Mouse (Mus musculus): ENCODE results near the gene Fbxl16. TPM values are rescaled to one million over a fixed set of nuclear protein-coding genes. Genes with fewer than 3 reads are reported as not detected.

Gene Fbxl16
- total RNA-seq, 2 experiments from 2014 or later, result 460 to 479 TPM

GRCm38 (mm10) chr17:25836397-25837075 lies 27.7 kb downstream of the Fbxl16 start:
- DNase-seq (ENCODE audit: low spot score in 2 of 2), result no peak
- intact Hi-C loops (cut with DNase I), result no loop called here

- intact Hi-C loops (cut with DNase I), result no loop called here
- DNase-seq (ENCODE audit: low spot score in 2 of 2), result peak; percentile 90 to 93
Observed at GRCm38 (mm10) chr17:25837076-25837410, 28.2 kb downstream of the Fbxl16 start, which contains the start of gene Rhbdl1. TSS of gene Rhbdl1 (minus strand) at chr17:25837295.

DNA sequence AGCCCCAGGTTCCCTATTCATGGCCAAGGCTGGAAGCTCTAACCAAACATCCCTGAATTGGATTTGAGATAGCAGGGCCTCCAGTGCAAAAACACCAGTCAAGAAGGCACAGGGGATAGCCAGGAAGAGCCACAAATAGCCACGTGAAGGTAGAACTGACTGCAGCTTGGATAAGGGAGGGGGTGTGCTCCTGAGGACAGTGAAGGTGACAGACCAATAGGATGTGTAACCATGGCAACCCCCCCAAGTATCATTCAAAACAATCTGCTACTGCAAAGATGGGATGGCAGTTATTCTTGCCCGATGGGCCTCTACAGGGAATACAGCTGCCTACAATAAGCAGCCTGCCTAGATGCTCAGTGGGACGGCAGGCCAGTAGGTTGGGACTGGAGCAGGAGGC lies 28.6 kb downstream of the Fbxl16 start:
- DNase-seq (ENCODE audit: low spot score in 2 of 2), result peak in 1 of 2 experiments; percentile 67
- intact Hi-C loops (cut with DNase I), result no loop called here

DNA sequence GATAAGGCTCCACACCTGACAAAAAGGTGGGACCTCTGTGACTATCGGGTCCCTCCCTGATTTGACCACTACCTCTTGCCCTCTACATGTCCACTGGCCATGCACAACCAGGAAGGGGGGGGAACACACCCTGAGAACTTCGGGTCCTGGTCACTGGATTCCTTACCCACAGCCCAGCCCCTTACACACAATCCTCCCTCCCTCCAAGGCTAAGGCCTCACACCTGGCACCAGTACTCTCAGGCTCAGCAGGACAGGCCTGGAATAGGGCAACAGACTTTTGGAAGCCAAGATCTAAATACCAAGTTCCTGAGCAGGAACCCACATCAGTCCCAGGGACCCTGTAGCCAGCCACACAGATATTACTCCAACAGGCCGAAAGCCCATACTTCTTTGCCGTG lies 30.0 kb downstream of the Fbxl16 start:
- intact Hi-C loops (cut with DNase I), result no loop called here

DNA sequence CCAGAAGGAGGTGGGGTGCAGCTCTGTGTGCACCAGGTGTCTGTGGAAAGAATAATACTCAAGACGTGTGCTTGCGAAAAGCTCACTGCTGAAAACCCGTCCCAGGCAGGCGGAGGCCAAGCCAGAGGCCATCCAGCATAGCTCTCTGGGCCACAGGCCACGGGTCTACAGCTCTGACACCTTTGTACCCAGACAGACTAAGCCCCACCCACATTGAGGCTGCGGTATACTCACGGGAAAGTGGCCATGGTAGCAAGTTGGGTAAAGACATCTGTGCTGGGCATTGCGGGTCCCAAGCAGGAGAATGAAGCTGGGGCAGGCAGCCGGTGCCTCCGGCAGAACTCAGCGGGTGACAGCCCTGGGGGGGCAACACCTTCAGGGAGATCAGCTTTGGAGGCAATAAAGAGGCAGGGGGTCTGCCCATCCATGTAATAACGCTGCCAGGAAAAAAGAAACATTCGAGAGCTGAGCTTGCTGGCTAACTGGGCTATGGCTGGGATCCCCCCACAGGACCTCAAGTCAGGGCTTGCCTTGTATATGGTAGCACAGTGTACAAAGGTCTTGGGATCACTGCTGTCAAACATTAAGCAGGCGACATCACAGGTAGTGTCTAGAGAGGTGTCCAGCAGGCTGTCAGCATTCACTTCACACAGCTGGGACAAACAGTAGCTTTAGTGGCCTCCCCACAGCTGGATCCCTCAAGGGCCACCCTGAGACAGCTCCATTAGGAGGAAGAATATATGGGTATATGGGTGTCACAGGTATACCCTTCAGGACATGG lies 30.8 kb downstream of the Fbxl16 start:
- intact Hi-C loops (cut with DNase I), result no loop called here
- no peak for DNase-seq (ENCODE audit: low spot score in 2 of 2)

More for the DNA sequence above, 30.0 kb downstream of the Fbxl16 start:
- no peak for DNase-seq (ENCODE audit: low spot score in 2 of 2)

DNA sequence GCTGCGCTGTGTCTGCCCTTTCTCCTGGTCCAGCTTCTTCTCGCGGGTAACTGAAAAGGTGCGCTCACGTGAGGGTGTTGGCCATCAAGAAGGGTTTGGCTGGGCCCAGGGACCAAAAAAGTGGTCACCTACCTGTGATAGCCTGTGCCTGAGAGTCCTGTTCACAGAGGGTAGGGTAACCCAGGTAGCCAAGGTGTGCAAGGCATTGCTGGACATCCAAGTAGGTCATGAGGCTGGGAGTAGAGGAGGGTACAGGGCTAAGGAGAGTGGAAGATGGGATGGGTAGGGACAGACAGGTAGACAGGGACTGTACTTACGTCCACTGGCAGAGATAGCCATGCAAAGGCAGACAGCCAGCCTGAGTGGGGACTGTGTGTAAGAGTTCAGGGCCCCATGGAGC lies 31.6 kb downstream of the Fbxl16 start:
- intact Hi-C loops (cut with DNase I), result no loop called here
- DNase-seq (ENCODE audit: low spot score in 2 of 2), result no peak

DNA sequence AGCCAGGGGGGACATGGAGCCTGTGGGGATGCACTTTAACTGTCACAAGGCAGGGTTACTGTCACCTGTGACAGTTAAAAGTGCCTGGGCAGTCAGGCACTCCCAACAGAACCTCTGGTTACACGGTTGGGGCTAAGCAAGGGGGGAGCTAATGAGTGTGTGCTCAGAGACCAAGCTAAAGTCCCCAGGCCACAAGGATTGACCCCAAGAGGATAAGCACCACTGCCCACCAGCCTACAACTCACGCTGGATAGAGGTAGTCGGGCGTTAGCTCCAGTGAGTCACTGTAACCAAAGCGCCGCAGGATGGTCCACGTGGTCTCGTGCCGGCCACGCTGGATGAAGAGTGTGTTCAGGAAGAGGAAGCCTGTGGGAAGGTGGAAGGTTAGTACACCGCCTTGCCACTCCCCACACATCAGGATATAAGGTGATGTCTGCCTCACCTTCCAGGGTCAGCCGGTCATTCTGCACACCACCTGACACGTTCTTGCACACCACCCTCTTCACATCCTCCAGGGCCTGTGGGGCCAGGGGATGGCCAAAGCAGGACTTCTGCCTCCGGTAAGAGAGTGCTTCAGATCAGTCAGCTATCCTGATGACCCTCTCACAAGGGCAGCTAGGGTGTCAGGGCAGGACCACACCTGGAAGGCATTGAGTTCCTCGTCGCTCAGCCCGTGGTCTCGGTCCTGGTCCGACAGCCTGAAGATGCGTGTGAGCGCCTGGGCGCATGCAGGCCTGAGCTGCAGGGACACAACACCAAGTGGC lies 32.4 kb downstream of the Fbxl16 start, which contains the start of gene Gm20683:
Gm20683 (minus strand) TSS at position 647 of the 764 bp plus-strand sequence.
- no peak for DNase-seq (ENCODE audit: low spot score in 2 of 2)
- intact Hi-C loops (cut with DNase I), result no loop called here

- DNase-seq (ENCODE audit: low spot score in 2 of 2), result no peak
- intact Hi-C loops (cut with DNase I), result no loop called here
Observed at GRCm38 (mm10) chr17:25842509-25842908, 33.6 kb downstream of the Fbxl16 start.

DNA sequence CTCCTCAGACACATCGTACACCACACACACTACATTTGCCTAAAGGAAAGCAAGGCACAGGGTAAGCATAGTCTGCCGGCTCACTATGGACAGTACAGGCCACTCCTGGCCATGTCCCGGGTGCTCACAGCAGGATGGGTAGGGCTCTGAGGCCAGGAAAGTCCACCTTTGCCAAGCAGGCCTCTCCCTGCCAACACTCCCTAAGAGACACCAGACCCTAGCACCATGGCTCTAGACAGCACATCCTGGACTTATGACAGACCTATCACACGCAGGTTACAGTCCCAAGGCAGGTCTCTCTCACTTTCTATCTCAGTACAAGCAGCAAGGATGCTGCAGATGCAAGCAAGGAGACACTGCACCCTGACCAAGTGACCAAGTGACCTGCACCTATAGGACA lies 34.2 kb downstream of the Fbxl16 start:
- intact Hi-C loops (cut with DNase I), result no loop called here

DNA sequence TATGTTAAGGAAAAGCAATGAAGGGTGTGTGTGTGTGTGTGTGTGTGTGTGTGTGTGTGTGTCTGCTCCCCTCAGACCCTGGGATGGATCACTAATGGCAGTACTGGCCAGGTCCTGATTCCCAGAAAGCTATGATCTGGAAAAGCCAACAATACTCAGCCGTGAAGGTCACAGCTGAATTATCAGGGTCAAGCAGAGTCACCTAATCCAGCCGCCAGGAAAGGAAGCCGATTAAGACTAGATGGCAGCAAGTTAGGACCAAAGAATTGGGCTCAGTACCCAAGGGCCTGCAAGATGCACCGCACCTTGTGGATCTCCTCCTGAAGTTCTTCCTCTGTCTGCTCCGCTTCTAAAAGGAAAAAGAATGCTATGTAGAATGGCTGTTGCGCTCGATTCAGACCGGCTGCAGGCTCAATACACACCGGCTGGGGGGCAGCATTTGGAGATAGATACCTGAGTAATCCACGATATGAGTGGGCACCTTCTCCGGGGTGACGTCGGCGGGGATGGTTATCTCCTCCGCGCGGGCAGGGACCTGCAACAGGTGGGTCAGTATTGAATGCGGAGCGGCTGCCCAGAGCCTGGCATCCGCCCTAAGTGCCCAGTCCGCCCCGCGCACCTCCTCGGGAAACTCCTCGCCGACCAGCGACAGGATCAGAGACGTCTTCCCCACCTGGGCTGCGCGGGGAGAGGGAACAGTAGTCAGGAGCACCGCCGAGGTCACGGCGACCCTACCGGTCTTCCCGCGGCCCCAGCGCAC lies 34.9 kb downstream of the Fbxl16 start:
- intact Hi-C loops (cut with DNase I), result no loop called here
- DNase-seq (ENCODE audit: low spot score in 2 of 2), result no peak

More for the DNA sequence above, 34.2 kb downstream of the Fbxl16 start:
- no peak for DNase-seq (ENCODE audit: low spot score in 2 of 2)

DNA sequence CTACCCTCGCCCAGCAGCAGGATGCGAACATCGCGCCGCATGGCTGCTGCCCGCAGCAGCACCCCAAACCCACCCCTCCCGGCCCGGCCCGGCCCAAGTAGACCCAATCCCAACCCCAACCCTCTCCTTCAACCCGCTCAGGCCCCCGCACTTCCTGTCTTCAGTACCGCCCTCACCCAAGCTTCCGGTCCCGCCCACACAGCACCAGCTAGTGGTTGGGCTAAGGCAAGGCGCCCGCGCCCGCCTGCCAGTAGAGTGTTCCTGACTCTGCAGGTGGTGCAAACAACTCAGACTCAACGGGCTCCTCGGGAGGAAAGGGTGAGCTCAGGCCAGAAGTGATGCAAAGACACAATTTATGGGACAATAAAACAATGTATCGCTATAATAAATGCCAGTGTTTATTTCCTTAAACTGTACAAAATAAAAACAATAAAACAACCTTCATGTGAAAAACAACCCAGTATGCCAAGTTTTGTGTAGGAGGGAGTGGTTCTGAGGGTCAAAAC lies 35.6 kb downstream of the Fbxl16 start, which contains the start of gene Rhot2:
Rhot2 (minus strand) TSS at position 456 of the 506 bp plus-strand sequence.
- intact Hi-C loops (cut with DNase I), result no loop called here
- DNase-seq (ENCODE audit: low spot score in 2 of 2), result peak; percentile 94 to 95

DNA sequence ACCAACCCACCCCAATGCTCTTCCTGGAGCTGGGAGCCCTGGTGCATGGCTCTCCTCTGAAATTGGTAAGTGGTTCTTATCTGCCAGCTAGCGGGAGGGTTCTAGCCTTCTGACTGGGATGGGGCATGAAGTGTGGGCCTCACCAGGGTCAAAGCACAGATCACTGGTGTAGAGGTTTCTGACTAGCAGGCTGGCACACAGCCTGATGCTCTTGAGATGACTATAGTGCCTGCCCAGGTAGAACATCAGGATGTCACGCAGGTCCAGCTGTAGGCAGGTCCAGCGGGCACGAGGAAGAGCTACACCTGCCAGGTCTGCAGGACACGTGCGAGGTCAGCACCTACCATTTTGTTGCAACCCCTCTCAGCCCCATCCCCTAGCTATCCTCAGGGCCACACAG lies 51.3 kb downstream of the Fbxl16 start:
- intact Hi-C loops (cut with DNase I), result no loop called here
- no peak for DNase-seq (ENCODE audit: low spot score in 2 of 2)

- intact Hi-C loops (cut with DNase I), result no loop called here
- peak; percentile 94 for DNase-seq (ENCODE audit: low spot score in 2 of 2)
Observed at GRCm38 (mm10) chr17:25860832-25861703, 52.2 kb downstream of the Fbxl16 start, which contains the start of gene Wdr90. TSS of gene Wdr90 (minus strand) at chr17:25861501.

DNA sequence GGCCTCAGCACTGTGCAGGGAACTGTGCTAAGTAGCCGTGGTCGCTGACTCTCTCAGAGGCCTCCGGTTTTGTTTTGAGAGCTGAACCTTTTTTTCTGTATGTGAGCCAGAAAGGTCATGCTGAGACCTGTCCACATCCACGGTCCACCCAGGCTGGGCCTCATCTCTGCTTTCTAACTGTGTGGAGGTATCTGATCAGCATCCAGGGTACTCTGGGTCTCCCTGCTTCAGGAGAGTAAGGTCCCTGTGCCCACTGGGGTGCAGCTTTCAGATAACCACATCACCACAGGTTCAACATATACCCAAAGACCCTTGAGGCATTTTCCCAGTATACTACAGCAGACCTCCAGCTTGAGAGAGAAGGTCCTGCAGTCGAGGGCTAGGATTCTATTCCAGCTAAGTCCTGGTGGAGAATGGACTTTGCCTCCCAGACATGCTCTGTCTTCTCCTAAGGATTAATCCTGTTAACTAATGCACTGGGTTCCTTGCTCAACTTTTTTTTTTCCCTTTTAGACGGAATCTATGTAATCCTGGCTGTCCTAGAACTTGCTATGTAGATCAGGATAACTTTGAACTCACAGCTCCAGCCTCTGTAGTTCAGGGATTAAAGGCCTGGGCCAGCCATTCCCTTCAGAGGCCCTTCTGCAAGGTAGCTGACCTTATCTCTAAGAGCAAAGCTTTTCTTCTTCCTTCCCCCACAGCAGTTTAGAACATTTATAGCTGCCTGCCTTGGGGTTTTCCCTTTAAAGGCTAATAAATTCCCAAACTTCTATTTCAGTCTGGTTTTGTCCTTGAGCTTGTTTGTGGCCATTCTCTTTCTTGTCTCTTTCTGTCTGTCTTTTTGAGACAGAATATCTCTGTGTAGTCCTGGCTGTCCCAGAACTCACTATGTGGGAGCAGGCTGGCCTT lies 53.1 kb downstream of the Fbxl16 start:
- DNase-seq (ENCODE audit: low spot score in 2 of 2), result no peak
- intact Hi-C loops (cut with DNase I), result no loop called here

DNA sequence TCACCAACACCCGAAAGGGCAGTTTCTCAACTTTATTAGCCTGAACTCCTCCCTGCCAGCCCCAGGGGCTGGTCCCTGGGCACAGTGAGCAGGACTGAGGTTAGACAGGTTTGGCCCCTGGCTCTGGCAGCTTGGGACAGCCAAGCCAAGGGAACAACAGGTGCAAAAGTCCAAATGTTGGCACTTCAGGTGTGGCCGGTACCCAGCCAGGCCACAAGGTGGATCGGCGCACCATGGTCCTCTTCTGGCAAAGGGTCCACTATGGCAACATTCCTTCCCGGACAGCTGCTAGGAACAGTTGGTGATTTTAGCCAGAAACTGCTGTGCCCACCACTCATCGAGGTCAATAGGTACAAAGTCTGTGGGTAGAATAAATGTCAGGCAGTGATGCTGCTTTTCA lies 54.8 kb downstream of the Fbxl16 start:
- no peak for DNase-seq (ENCODE audit: low spot score in 2 of 2)
- intact Hi-C loops (cut with DNase I), result no loop called here

DNA sequence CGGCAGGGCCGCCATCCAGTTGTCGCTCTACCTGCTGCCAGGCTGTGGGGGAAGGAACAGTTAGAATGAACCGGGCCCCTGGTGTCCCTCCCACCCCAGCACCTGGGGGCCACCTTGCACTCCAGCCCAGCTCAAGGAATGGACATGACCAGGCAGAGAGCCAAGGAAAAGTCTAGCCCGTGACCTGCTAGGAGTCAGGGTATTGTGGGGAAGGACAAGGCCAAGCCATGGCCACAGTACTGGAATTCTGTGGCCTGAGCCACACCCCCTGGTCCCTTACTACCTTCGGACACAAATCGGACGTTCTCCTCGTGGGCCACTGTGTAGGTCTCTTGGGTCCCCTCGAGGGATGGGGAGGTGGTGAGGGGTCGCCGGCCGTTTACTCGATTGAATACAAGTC lies 55.4 kb downstream of the Fbxl16 start:
- DNase-seq (ENCODE audit: low spot score in 2 of 2), result no peak
- intact Hi-C loops (cut with DNase I), result no loop called here

DNA sequence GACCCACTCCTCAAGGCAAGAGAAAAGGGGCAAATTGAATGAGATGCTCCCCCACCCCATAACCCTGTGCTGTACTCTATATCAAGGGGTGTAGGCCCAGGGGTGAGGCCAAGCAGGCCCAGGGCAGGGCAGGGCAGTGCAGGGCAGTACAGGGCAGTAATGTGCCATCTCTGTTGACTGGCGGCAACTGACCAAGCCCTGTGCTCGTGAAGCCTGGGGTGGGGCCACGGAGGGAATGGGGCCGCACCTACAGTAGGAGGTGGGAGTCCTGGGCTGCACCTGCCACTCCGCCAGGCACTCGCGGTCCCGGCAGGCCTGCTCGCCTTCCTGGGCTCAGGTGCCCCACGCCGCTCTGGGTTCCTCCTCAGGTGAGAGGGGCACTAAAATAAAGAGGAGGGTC lies 56.4 kb downstream of the Fbxl16 start:
- intact Hi-C loops (cut with DNase I), result no loop called here

More for the DNA sequence above, 56.4 kb downstream of the Fbxl16 start:
- DNase-seq (ENCODE audit: low spot score in 2 of 2), result no peak

All from left cerebral cortex, postnatal 14 days (tissue).